Mouse (Mus musculus) liver, embryonic 15.5 days (tissue): Measurements from ENCODE around the gene Hist2h3c1. TPM values are rescaled to one million over a fixed set of nuclear protein-coding genes. Genes with fewer than 3 reads are reported as not detected.
"Not testable (repeated sequence)": the region's sequence is repeated elsewhere in the genome, so short reads cannot be mapped to it uniquely, and the experiment has no call there.

Experiments
- ATAC-seq: fragments of 200-750 bp; cut with Nextera tagmentation; 2 replicates; pipeline ENCODE4 v1.8.0; 2017; ENCODE audit warnings: moderate number of reproducible peaks, mild to moderate bottlenecking, moderate library complexity; ENCODE audit not compliant: insufficient read depth
- H3K27ac ChIP-seq: fragments of 300-500 bp; sonication (generic); replicated peaks from 2 replicates; pipeline ENCODE4 v1.5.1; 2015; ENCODE audit warnings: mild to moderate bottlenecking, inconsistent platforms
- H3K27me3 ChIP-seq: fragments of 300-500 bp; sonication (generic); 2 replicates; pipeline ENCODE4 v1.6.1; 2015; ENCODE audit warnings: mild to moderate bottlenecking, inconsistent platforms
- H3K36me3 ChIP-seq: fragments of 300-500 bp; sonication (generic); replicated peaks from 2 replicates; pipeline ENCODE4 v1.6.1; 2015; ENCODE audit warnings: moderate library complexity, mild to moderate bottlenecking, inconsistent platforms
- H3K4me1 ChIP-seq: fragments of 300-500 bp; sonication (generic); replicated peaks from 2 replicates; pipeline ENCODE4 v1.6.1; 2015; ENCODE audit warnings: inconsistent platforms
- H3K4me2 ChIP-seq: fragments of 300-500 bp; sonication (generic); 2 replicates; pipeline ENCODE4 v1.6.1; 2015; ENCODE audit warnings: moderate library complexity, mild to moderate bottlenecking, inconsistent platforms
- H3K4me3 ChIP-seq: fragments of 300-500 bp; sonication (generic); replicated peaks from 2 replicates; pipeline ENCODE4 v1.5.1; 2015; ENCODE audit warnings: mild to moderate bottlenecking, inconsistent platforms
- H3K9ac ChIP-seq: fragments of 300-500 bp; sonication (generic); 2 replicates; pipeline ENCODE4 v1.6.1; 2015; ENCODE audit warnings: moderate library complexity, mild to moderate bottlenecking, inconsistent platforms
- H3K9me3 ChIP-seq: fragments of 300-500 bp; sonication (generic); replicated peaks from 2 replicates; pipeline ENCODE4 v1.6.1; 2016; ENCODE audit warnings: inconsistent platforms
- WGBS: fragments of 180-500 bp; shearing (Covaris S2); methylation state at CpG from one replicate; pipeline ENCODE4 v1.1.7; 2015; ENCODE audit warnings: mixed read lengths; ENCODE audit not compliant: insufficient replicate concordance; 5-methylcytosine and 5-hydroxymethylcytosine counted together
- polyA plus RNA-seq: library from polyadenylated mRNA; unstranded; fragments of >200 nt; fragmentation: Nextera tagmentation; extraction: Ambion mirVana; gene quantifications from 2 replicates; pipeline ENCODE4 v1.2.1, GENCODE M21; 2015

The Hist2h3c1 gene
- polyA plus RNA-seq, 1 experiment from 2014 or later = 2.5 TPM

GRCm38 (mm10) chr3:96261623-96262022 is 15.1 kb downstream of the Hist2h3c1 start:
- H3K4me2 ChIP-seq = peak overlapping the region; percentile 80
- H3K4me3 ChIP-seq = peak overlapping the region; percentile 64
- peaks cover 46% of the 10 kb centered on the region for H3K4me1 ChIP-seq
- H3K9ac ChIP-seq = peak overlapping the region; percentile 70
- no peaks in the 10 kb centered on the region for H3K9me3 ChIP-seq
- peak overlapping the region; percentile 100 for H3K27ac ChIP-seq
- no peaks in the 10 kb centered on the region for H3K36me3 ChIP-seq
- 55% methylated on average over 3 of the region's 3 CpGs for WGBS
- no peak for ATAC-seq
- no peaks in the 10 kb centered on the region for H3K27me3 ChIP-seq

GRCm38 (mm10) chr3:96262216-96262875 is 15.9 kb downstream of the Hist2h3c1 start:
- H3K27ac ChIP-seq = peak overlapping the region; percentile 100
- no peaks in the 10 kb centered on the region for H3K36me3 ChIP-seq
- peak overlapping the region; percentile 64 for H3K4me3 ChIP-seq
- under 1% methylated on average over 19 of the region's 19 CpGs for WGBS
- H3K27me3 ChIP-seq = no peaks in the 10 kb centered on the region
- no peaks in the 10 kb centered on the region for H3K9me3 ChIP-seq
- H3K4me1 ChIP-seq = peaks cover 47% of the 10 kb centered on the region
- peak overlapping the region; percentile 70 for H3K9ac ChIP-seq
- ATAC-seq = peak; percentile 71
- H3K4me2 ChIP-seq = peak overlapping the region; percentile 80

GRCm38 (mm10) chr3:96262979-96263550 is 16.6 kb downstream of the Hist2h3c1 start, which contains the start of gene Hist2h4:
Gene Hist2h4 (minus strand): TSS chr3:96263311.
- peak within 1 kb of the TSS; percentile 70 for H3K9ac ChIP-seq
- ATAC-seq = peak; percentile 86
- under 1% methylated on average over 40 of the region's 40 CpGs for WGBS

GRCm38 (mm10) chr3:96263558-96264403 is 17.3 kb downstream of the Hist2h3c1 start:
- H3K9ac ChIP-seq = peak overlapping the region; percentile 70
- WGBS = 5% methylated on average over 27 of the region's 27 CpGs

More at GRCm38 (mm10) chr3:96262979-96263550, 16.6 kb downstream of the Hist2h3c1 start, which contains the start of gene Hist2h4:
- peak within 1 kb of the TSS; percentile 64 for H3K4me3 ChIP-seq
- H3K4me1 ChIP-seq = peaks cover 52% of the 10 kb centered on the region
- peak within 1 kb of the TSS; percentile 100 for H3K27ac ChIP-seq
- no peaks in the 10 kb centered on the region for H3K9me3 ChIP-seq
- H3K4me2 ChIP-seq = peak within 1 kb of the TSS; percentile 80
- H3K36me3 ChIP-seq = no peaks in the 10 kb centered on the region
- no peaks in the 10 kb centered on the region for H3K27me3 ChIP-seq

GRCm38 (mm10) chr3:96264404-96264949 is 18.0 kb downstream of the Hist2h3c1 start:
- Histone ChIP-seq H3K27ac (peak overlapping the region; percentile 100), H3K36me3 (no peaks in the 10 kb centered on the region), H3K4me3 (peak overlapping the region; percentile 64), H3K27me3 (no peaks in the 10 kb centered on the region), H3K4me1 (peaks cover 55% of the 10 kb centered on the region), H3K4me2 (peak overlapping the region; percentile 80), H3K9me3 (no peaks in the 10 kb centered on the region), H3K9ac (peak overlapping the region; percentile 70)
- ATAC-seq = no peak
- 55% methylated on average over 7 of the region's 7 CpGs for WGBS

More at GRCm38 (mm10) chr3:96263558-96264403, 17.3 kb downstream of the Hist2h3c1 start:
- no peaks in the 10 kb centered on the region for H3K36me3 ChIP-seq
- peaks cover 55% of the 10 kb centered on the region for H3K4me1 ChIP-seq
- H3K4me3 ChIP-seq = peak overlapping the region; percentile 64
- H3K4me2 ChIP-seq = peak overlapping the region; percentile 80
- no peaks in the 10 kb centered on the region for H3K27me3 ChIP-seq
- no peaks in the 10 kb centered on the region for H3K9me3 ChIP-seq
- no peak for ATAC-seq
- peak overlapping the region; percentile 100 for H3K27ac ChIP-seq

GRCm38 (mm10) chr3:96266132-96266710 is 19.7 kb downstream of the Hist2h3c1 start:
- Histone ChIP-seq H3K27ac (peak overlapping the region; percentile 75), H3K4me1 (peaks cover 59% of the 10 kb centered on the region), H3K9ac (peak overlapping the region; percentile 4), H3K4me3 (no peak overlapping the region), H3K9me3 (no peaks in the 10 kb centered on the region), H3K36me3 (no peaks in the 10 kb centered on the region), H3K4me2 (peak overlapping the region; percentile 16; the same call in 1 of the 2 replicates), H3K27me3 (no peaks in the 10 kb centered on the region)
- no peak for ATAC-seq
- 45% methylated on average over 8 of the region's 8 CpGs for WGBS

- no peak for ATAC-seq
- Histone ChIP-seq H3K27ac (peak overlapping the region; percentile 91), H3K27me3 (no peaks in the 10 kb centered on the region), H3K4me1 (peaks cover 46% of the 10 kb centered on the region), H3K9ac (peak overlapping the region; percentile 54; the same call in 1 of the 2 replicates), H3K9me3 (no peaks in the 10 kb centered on the region), H3K36me3 (no peaks in the 10 kb centered on the region), H3K4me2 (peak overlapping the region; percentile 61), H3K4me3 (peak overlapping the region; percentile 45)
- WGBS = 68% methylated on average over 4 of the region's 4 CpGs
Observed at GRCm38 (mm10) chr3:96267541-96267940, 21.1 kb downstream of the Hist2h3c1 start.

GRCm38 (mm10) chr3:96268051-96268775 is 21.7 kb downstream of the Hist2h3c1 start, which contains the start of gene Hist2h3b:
Gene Hist2h3b (plus strand): TSS chr3:96268654.
- H3K9me3 ChIP-seq = no peaks in the 10 kb centered on the region
- H3K4me2 ChIP-seq = peak within 1 kb of the TSS; percentile 70
- H3K36me3 ChIP-seq = no peaks in the 10 kb centered on the region
- 20% methylated on average over 30 of the region's 30 CpGs for WGBS
- no peaks in the 10 kb centered on the region for H3K27me3 ChIP-seq
- peak within 1 kb of the TSS; percentile 74 for H3K9ac ChIP-seq
- H3K4me1 ChIP-seq = peaks cover 46% of the 10 kb centered on the region
- ATAC-seq = peak; percentile 35
- peak within 1 kb of the TSS; percentile 100 for H3K27ac ChIP-seq
- peak within 1 kb of the TSS; percentile 66 for H3K4me3 ChIP-seq

- H3K27me3 ChIP-seq, H3K36me3 ChIP-seq, H3K9me3 ChIP-seq: not testable (repeated sequence)
- ATAC-seq = peak; percentile 43
- 0% methylated on average over 18 of the region's 44 CpGs for WGBS
- peaks cover 50% of the 10 kb centered on the region for H3K4me1 ChIP-seq
- peak overlapping the region; percentile 74 for H3K9ac ChIP-seq
- peak overlapping the region; percentile 70 for H3K4me2 ChIP-seq
- H3K27ac ChIP-seq = peak overlapping the region; percentile 100
- peak overlapping the region; percentile 66 for H3K4me3 ChIP-seq
Observed at GRCm38 (mm10) chr3:96268776-96269378, 22.4 kb downstream of the Hist2h3c1 start.
